Mouse (Mus musculus): ENCODE results near the gene Nek11. TPM values are rescaled to one million over a fixed set of nuclear protein-coding genes. Genes with fewer than 3 reads are reported as not detected.

Nek11 gene
- total and polyA plus RNA-seq, 2 experiments from 2014 or later = 1.4 to 3.6 TPM

DNA sequence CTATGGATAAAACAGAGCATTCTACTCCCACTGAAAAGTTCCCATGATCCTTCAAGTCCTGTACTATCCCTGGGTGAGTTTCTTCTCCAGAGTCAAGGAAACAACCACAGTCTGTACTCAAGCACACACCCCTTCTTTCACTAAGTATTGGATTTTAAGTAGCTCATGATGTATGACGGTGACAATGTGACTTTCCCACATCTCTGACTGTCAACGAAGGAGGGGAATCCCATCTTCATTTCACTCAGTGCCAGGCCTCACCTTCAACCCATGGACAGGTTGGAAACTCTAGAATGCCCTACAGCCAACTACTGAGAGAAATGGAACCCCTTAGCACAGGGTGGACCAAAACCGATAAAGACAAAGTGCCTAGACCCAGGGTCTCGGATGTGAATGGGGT lies 29.1 kb downstream of the Nek11 start:
- H3K9ac ChIP-seq (replicated peaks; ENCODE audit: low read length, poor library complexity, severe bottlenecking) = no peak overlapping the region
- no peak overlapping the region for H3K27ac ChIP-seq (ENCODE audit: low read depth, low read length)
- no peak overlapping the region for H3K4me2 ChIP-seq (ENCODE audit: low read depth, low read length, poor library complexity, severe bottlenecking)
- ATAC-seq (ENCODE audit: low FRiP score) = no peak
- H3K4me1 ChIP-seq (ENCODE audit: insufficient read depth, low read length) = no peaks in the 10 kb centered on the region
- no peaks in the 10 kb centered on the region for H3K36me3 ChIP-seq (ENCODE audit: insufficient read depth, low read length)
- WGBS = 90% methylated on average over 4 of the region's 4 CpGs
- no peak for TF ChIP-seq CTCF (IDR thresholded peaks at IDR 0.05)
- H3K27me3 ChIP-seq (ENCODE audit: insufficient read depth, low read length) = no peaks in the 10 kb centered on the region
- no peak for DNase-seq (ENCODE audit: low spot score)
- no peaks in the 10 kb centered on the region for H3K9me3 ChIP-seq (ENCODE audit: low read length)
- H3K4me3 ChIP-seq (ENCODE audit: low read depth, low read length) = no peak overlapping the region

DNA sequence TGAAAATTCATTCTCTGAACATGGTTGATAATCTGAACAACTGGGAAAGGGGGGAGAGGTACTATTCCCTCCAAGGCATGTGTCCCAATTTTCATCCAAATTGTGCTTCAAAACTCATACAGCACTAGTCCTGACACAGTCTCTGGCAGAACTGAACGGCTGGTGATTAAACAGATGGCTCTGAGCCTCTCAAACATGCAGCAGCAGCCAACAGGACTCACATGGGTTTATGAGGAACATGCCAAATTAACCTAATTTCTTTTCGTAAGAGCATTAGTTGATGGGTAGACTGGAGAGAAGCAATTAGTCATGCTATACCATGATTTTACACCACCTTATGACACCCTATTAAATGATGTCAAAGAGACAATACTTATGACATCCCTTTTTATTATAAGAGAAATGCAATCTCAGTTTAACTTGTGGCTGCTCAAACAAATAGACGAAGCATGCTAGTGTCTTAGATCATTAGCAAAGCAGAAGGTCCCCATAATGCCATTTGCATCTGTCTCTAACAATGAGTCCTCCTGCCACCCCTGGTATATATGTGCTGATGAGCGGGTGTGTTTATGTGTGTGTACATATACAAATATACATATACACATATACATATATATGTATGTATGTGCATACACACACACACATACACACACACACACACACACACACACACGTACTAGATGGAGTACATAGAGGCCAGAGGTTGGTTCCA lies 31.6 kb downstream of the Nek11 start:
- TF ChIP-seq CTCF (IDR thresholded peaks at IDR 0.05) = no peak
- no peak overlapping the region for H3K4me3 ChIP-seq (ENCODE audit: low read depth, low read length)
- no peak overlapping the region for H3K9ac ChIP-seq (replicated peaks; ENCODE audit: low read length, poor library complexity, severe bottlenecking)
- no peaks in the 10 kb centered on the region for H3K36me3 ChIP-seq (ENCODE audit: insufficient read depth, low read length)
- no peaks in the 10 kb centered on the region for H3K27me3 ChIP-seq (ENCODE audit: insufficient read depth, low read length)
- DNase-seq (ENCODE audit: low spot score) (peak; percentile 74), ATAC-seq (ENCODE audit: low FRiP score) (no peak)
- H3K27ac ChIP-seq (ENCODE audit: low read depth, low read length) = no peak overlapping the region
- WGBS = 71% methylated on average over 5 of the region's 5 CpGs
- no peaks in the 10 kb centered on the region for H3K9me3 ChIP-seq (ENCODE audit: low read length)
- H3K4me2 ChIP-seq (ENCODE audit: low read depth, low read length, poor library complexity, severe bottlenecking) = no peak overlapping the region
- H3K4me1 ChIP-seq (ENCODE audit: insufficient read depth, low read length) = no peaks in the 10 kb centered on the region

DNA sequence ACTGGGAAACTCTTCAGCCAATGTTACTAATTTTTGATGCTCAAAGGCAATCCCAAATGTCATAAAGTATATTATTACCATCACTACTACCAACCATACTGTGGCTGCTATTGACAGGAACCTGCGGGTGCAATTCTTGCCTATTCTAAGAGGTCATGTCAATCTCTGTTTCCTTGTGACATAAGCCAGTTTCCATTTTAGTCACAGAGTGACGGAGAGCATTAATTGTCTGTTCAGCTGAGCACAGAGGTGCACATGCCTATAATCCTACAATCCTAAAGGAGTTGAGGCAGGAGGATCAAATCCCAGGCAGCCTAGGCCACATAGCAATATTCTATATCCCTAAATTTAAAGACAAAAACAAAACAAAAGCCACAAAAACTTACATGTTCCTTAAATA lies 33.1 kb downstream of the Nek11 start:
- no peaks in the 10 kb centered on the region for H3K36me3 ChIP-seq (ENCODE audit: insufficient read depth, low read length)
- no peaks in the 10 kb centered on the region for H3K4me1 ChIP-seq (ENCODE audit: insufficient read depth, low read length)
- ATAC-seq (ENCODE audit: low FRiP score) (no peak), DNase-seq (ENCODE audit: low spot score) (no peak)
- H3K9me3 ChIP-seq (ENCODE audit: low read length) = no peaks in the 10 kb centered on the region
- H3K4me3 ChIP-seq (ENCODE audit: low read depth, low read length) = no peak overlapping the region
- no peak overlapping the region for H3K4me2 ChIP-seq (ENCODE audit: low read depth, low read length, poor library complexity, severe bottlenecking)
- 57% methylated on average over 2 of the region's 2 CpGs for WGBS
- H3K9ac ChIP-seq (replicated peaks; ENCODE audit: low read length, poor library complexity, severe bottlenecking) = no peak overlapping the region
- no peak overlapping the region for H3K27ac ChIP-seq (ENCODE audit: low read depth, low read length)
- no peak for TF ChIP-seq CTCF (IDR thresholded peaks at IDR 0.05)
- no peaks in the 10 kb centered on the region for H3K27me3 ChIP-seq (ENCODE audit: insufficient read depth, low read length)

DNA sequence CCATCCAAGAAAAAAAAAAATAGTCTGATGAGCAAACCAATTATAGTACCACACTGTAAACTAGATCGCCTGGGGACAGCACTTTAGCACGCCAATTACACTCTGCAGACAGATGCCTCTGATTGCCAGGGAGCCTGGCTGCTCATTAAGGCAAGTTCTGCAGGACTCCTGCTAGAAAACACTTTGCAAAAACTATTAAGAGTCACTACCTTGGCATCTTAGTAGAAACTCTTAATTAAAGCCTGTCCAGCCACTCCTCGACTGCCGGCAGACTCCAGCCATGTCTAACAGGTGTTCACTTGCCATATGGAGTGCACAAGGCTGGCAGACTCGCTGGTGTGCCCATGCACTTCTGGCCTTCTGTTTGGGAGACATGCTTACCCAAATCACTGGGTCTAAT lies 46.3 kb downstream of the Nek11 start:
- 59% methylated on average over 5 of the region's 5 CpGs for WGBS
- no peaks in the 10 kb centered on the region for H3K36me3 ChIP-seq (ENCODE audit: insufficient read depth, low read length)
- no peak overlapping the region for H3K9ac ChIP-seq (replicated peaks; ENCODE audit: low read length, poor library complexity, severe bottlenecking)
- TF ChIP-seq CTCF (IDR thresholded peaks at IDR 0.05) = no peak
- ATAC-seq (ENCODE audit: low FRiP score) (no peak), DNase-seq (ENCODE audit: low spot score) (peak; percentile 83)
- H3K27ac ChIP-seq (ENCODE audit: low read depth, low read length) = no peak overlapping the region
- no peaks in the 10 kb centered on the region for H3K27me3 ChIP-seq (ENCODE audit: insufficient read depth, low read length)
- no peaks in the 10 kb centered on the region for H3K4me1 ChIP-seq (ENCODE audit: insufficient read depth, low read length)
- no peaks in the 10 kb centered on the region for H3K9me3 ChIP-seq (ENCODE audit: low read length)
- H3K4me3 ChIP-seq (ENCODE audit: low read depth, low read length) = no peak overlapping the region
- H3K4me2 ChIP-seq (ENCODE audit: low read depth, low read length, poor library complexity, severe bottlenecking) = no peak overlapping the region

DNA sequence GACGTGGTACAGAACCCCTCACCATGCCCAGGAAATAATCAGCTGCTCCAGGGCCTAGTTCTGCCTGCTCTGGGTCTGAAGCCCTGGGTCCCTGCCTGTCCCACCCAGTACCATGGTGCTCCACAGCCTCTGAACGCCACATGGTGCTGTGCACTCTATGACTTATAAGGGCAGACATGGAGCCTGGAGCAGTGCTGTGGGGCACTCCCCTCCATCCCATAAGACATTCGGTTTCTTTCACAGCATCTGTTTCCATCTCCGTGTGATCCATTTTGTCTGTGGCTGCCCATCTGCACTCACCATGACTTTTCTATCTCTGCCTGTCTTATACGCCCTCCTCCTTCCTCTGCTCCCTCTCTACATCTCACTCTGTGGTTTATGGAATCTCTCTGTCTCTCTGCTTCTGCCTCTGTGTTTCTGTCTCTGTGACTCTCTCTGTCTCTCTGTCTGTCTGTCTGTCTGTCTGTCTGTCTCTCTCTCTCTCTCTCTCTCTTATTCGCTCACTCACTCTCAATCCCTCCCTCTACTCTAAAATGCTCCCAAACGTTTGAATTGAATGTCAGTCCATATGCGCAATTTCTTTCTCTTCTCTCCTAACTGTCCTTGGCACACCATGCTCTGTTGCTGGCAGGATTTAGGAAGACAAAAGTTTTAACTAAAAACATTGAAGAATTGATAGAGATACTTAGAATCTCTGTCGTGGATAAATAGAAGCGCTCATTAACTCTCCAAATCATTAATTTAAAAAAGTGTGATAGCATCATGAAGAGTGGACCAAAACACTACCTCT lies 46.9 kb downstream of the Nek11 start:
- no peaks in the 10 kb centered on the region for H3K4me1 ChIP-seq (ENCODE audit: insufficient read depth, low read length)
- no peak overlapping the region for H3K27ac ChIP-seq (ENCODE audit: low read depth, low read length)
- H3K4me3 ChIP-seq (ENCODE audit: low read depth, low read length) = no peak overlapping the region
- no peak for TF ChIP-seq CTCF (IDR thresholded peaks at IDR 0.05)
- ATAC-seq (ENCODE audit: low FRiP score) (no peak), DNase-seq (ENCODE audit: low spot score) (no peak)
- no peak overlapping the region for H3K4me2 ChIP-seq (ENCODE audit: low read depth, low read length, poor library complexity, severe bottlenecking)
- no peaks in the 10 kb centered on the region for H3K27me3 ChIP-seq (ENCODE audit: insufficient read depth, low read length)
- no peaks in the 10 kb centered on the region for H3K9me3 ChIP-seq (ENCODE audit: low read length)
- no peak overlapping the region for H3K9ac ChIP-seq (replicated peaks; ENCODE audit: low read length, poor library complexity, severe bottlenecking)
- H3K36me3 ChIP-seq (ENCODE audit: insufficient read depth, low read length) = no peaks in the 10 kb centered on the region
- 74% methylated on average over 10 of the region's 10 CpGs for WGBS

DNA sequence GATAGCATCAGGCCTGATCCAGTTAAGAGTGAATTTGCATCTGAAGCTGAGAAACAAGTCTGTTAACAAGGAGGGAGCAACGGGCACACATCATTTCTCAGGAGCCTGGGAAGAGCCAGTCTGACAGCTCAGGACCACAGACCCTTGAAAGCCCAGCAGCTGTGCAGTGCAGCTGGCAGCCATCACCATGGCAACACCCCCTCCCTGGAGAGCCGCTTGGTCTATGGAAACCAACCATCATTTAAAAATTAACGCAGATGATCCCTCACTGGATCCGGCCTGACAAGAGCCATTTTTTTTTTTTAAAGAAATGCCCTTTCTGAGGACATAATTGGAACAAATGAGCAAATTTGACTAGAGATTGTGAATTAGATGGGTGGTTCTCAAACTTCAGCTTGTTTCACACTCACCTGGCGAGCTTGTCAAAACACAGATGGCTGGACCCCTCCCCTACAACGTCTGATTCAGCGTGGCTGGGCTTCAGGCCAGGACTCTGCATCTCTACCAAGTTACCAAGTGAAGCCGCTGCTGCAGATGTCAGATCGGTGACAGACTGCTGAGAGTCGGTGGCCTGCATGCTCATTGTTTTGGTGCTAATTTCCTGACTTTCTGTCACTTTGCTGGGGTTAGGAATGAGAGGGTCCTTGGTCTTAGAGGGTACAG lies 52.2 kb downstream of the Nek11 start:
- no peaks in the 10 kb centered on the region for H3K36me3 ChIP-seq (ENCODE audit: insufficient read depth, low read length)
- H3K4me1 ChIP-seq (ENCODE audit: insufficient read depth, low read length) = no peaks in the 10 kb centered on the region; the same call in 1 of the 2 replicates
- no peak overlapping the region for H3K4me2 ChIP-seq (ENCODE audit: low read depth, low read length, poor library complexity, severe bottlenecking)
- ATAC-seq (ENCODE audit: low FRiP score) (peak; percentile 74), DNase-seq (ENCODE audit: low spot score) (peak; percentile 82)
- 31% methylated on average over 10 of the region's 10 CpGs for WGBS
- H3K27ac ChIP-seq (ENCODE audit: low read depth, low read length) = peak overlapping the region; percentile 58
- no peak for TF ChIP-seq CTCF (IDR thresholded peaks at IDR 0.05)
- H3K4me3 ChIP-seq (ENCODE audit: low read depth, low read length) = no peak overlapping the region
- no peaks in the 10 kb centered on the region for H3K27me3 ChIP-seq (ENCODE audit: insufficient read depth, low read length)
- no peak overlapping the region for H3K9ac ChIP-seq (replicated peaks; ENCODE audit: low read length, poor library complexity, severe bottlenecking)
- H3K9me3 ChIP-seq (ENCODE audit: low read length) = no peaks in the 10 kb centered on the region
